15 mouse cellular contexts compared by ENCODE assay signal in genomic region chr4:80952653-80953052, GRCm38 (mm10). TPM values are rescaled to one million over a fixed set of nuclear protein-coding genes. Genes with fewer than 3 reads are reported as not detected.
DNase-seq lines count a peak whose midpoint lies in the region; ATAC-seq and TF ChIP-seq lines count a peak whose summit lies in the region.
"Had no signal": no experiment of that assay in that cellular context is flagged by ENCODE, and none has a peak within 500 bp of the region (broad histone marks: within the 10 kb centered on the region; RNA-seq: fewer than 3 reads in every experiment).

No protein-coding gene starts in this region.

- no peak overlapping the region for H3K27ac ChIP-seq in hindbrain, postnatal 0 days
- no peak overlapping the region for H3K27ac ChIP-seq in hindbrain, embryonic 14.5 days
- H3K27ac ChIP-seq in lung, postnatal 0 days (ENCODE audit: low read length): no peak overlapping the region
- H3K27ac ChIP-seq in stomach, embryonic 16.5 days (ENCODE audit: low read length): peak overlapping the region; percentile 52; the same call in 1 of the 2 replicates
- H3K27ac ChIP-seq: heart, embryonic 15.5 days; hindbrain, embryonic 10.5 days; lung, embryonic 15.5 days had no signal

- H3K9ac ChIP-seq in hindbrain, postnatal 0 days (replicated peaks; ENCODE audit: low read length): no peak overlapping the region
- no peak overlapping the region for H3K9ac ChIP-seq in hindbrain, embryonic 14.5 days
- no peak overlapping the region for H3K9ac ChIP-seq in lung, postnatal 0 days (replicated peaks; ENCODE audit: low read depth)
- H3K9ac ChIP-seq in stomach, embryonic 16.5 days (ENCODE audit: low read length): no peak overlapping the region
- H3K9ac ChIP-seq: heart, embryonic 15.5 days; lung, embryonic 15.5 days had no signal

- no peak overlapping the region for H3K4me2 ChIP-seq in hindbrain, postnatal 0 days (ENCODE audit: low read depth, low read length)
- no peak overlapping the region for H3K4me2 ChIP-seq in hindbrain, embryonic 14.5 days (replicated peaks)
- no peak overlapping the region for H3K4me2 ChIP-seq in lung, postnatal 0 days (replicated peaks; ENCODE audit: low read depth, low read length)
- no peak overlapping the region for H3K4me2 ChIP-seq in stomach, embryonic 16.5 days (ENCODE audit: low read depth, low read length)
- H3K4me2 ChIP-seq: heart, embryonic 15.5 days; lung, embryonic 15.5 days; midbrain, embryonic 11.5 days had no signal

- DNase-seq in hindbrain, postnatal 0 days (ENCODE audit: low spot score): no peak
- DNase-seq in hindbrain, embryonic 14.5 days (ENCODE audit: low spot score): no peak
- DNase-seq in lung, postnatal 0 days (ENCODE audit: low spot score): peak; percentile 66
- DNase-seq in lung, postnatal 25 days (ENCODE audit: low spot score): no peak
- DNase-seq in brain, adult 2 months (ENCODE audit: low read depth, low spot score): peak; percentile 26
- DNase-seq in thymus, postnatal 0 days (ENCODE audit: low spot score): no peak
- DNase-seq in right cerebral cortex, postnatal 25 days: no peak
- DNase-seq: cerebellum, postnatal 36 days had no signal

- no peaks in the 10 kb centered on the region for H3K9me3 ChIP-seq in hindbrain, postnatal 0 days (ENCODE audit: low read length)
- H3K9me3 ChIP-seq in hindbrain, embryonic 14.5 days (ENCODE audit: control insufficient read depth, low read length): no peaks in the 10 kb centered on the region
- no peaks in the 10 kb centered on the region for H3K9me3 ChIP-seq in lung, postnatal 0 days (ENCODE audit: low read length)
- no peaks in the 10 kb centered on the region for H3K9me3 ChIP-seq in stomach, embryonic 16.5 days (replicated peaks; ENCODE audit: control insufficient read depth, low read length)
- H3K9me3 ChIP-seq: heart, embryonic 15.5 days; hindbrain, embryonic 10.5 days; lung, embryonic 15.5 days had no signal

- no peaks in the 10 kb centered on the region for H3K27me3 ChIP-seq in hindbrain, postnatal 0 days (ENCODE audit: insufficient read depth, low read length)
- no peaks in the 10 kb centered on the region for H3K27me3 ChIP-seq in hindbrain, embryonic 14.5 days (ENCODE audit: control insufficient read depth, insufficient read depth, low read length)
- H3K27me3 ChIP-seq in lung, postnatal 0 days (replicated peaks; ENCODE audit: insufficient read depth, low read length): no peaks in the 10 kb centered on the region
- no peaks in the 10 kb centered on the region; the same call in 1 of the 2 replicates for H3K27me3 ChIP-seq in stomach, embryonic 16.5 days (ENCODE audit: control insufficient read depth, insufficient read depth, low read length)
- H3K27me3 ChIP-seq: lung, embryonic 15.5 days had no signal

- TF ChIP-seq CTCF in hindbrain, postnatal 0 days (IDR thresholded peaks at IDR 0.05; ENCODE audit: low read depth): peak; percentile 34; the same call in 1 of the 2 replicates
- peak; percentile 56 for TF ChIP-seq CTCF in lung, postnatal 0 days (IDR thresholded peaks at IDR 0.05)

- no peak for TF ChIP-seq EP300 in lung, postnatal 0 days (IDR thresholded peaks at IDR 0.05)

- no peak overlapping the region for H3K4me3 ChIP-seq in hindbrain, postnatal 0 days (ENCODE audit: low read length)
- no peak overlapping the region for H3K4me3 ChIP-seq in hindbrain, embryonic 14.5 days (replicated peaks; ENCODE audit: low read length)
- H3K4me3 ChIP-seq in lung, postnatal 0 days (ENCODE audit: low read depth, low read length): no peak overlapping the region
- no peak overlapping the region for H3K4me3 ChIP-seq in stomach, embryonic 16.5 days (replicated peaks; ENCODE audit: low read length)
- H3K4me3 ChIP-seq: heart, embryonic 15.5 days; hindbrain, embryonic 10.5 days; lung, embryonic 15.5 days had no signal

- H3K36me3 ChIP-seq in hindbrain, postnatal 0 days (ENCODE audit: insufficient read depth, low read length): no peaks in the 10 kb centered on the region
- H3K36me3 ChIP-seq in hindbrain, embryonic 14.5 days (replicated peaks; ENCODE audit: control insufficient read depth, insufficient read depth): no peaks in the 10 kb centered on the region
- H3K36me3 ChIP-seq in lung, postnatal 0 days (ENCODE audit: insufficient read depth, low read length): no peaks in the 10 kb centered on the region
- H3K36me3 ChIP-seq in stomach, embryonic 16.5 days (ENCODE audit: control insufficient read depth, insufficient read depth, low read length): peaks cover 3% of the 10 kb centered on the region; the same call in 1 of the 2 replicates
- H3K36me3 ChIP-seq: heart, embryonic 15.5 days; hindbrain, embryonic 10.5 days; lung, embryonic 15.5 days had no signal

- no peak for ATAC-seq in hindbrain, postnatal 0 days
- no peak for ATAC-seq in hindbrain, embryonic 14.5 days (ENCODE audit: low FRiP score)
- ATAC-seq in lung, postnatal 0 days: no peak
- no peak for ATAC-seq in stomach, embryonic 16.5 days (ENCODE audit: insufficient read depth, low FRiP score)
- ATAC-seq: intestine, embryonic 16.5 days had no signal

- 76% methylated on average over 1 of the region's 1 CpGs for WGBS in hindbrain, postnatal 0 days
- 89% methylated on average over 1 of the region's 1 CpGs for WGBS in hindbrain, embryonic 14.5 days
- WGBS in lung, postnatal 0 days: 81% methylated on average over 1 of the region's 1 CpGs
- 88% methylated on average over 1 of the region's 1 CpGs for WGBS in stomach, embryonic 16.5 days

- no peaks in the 10 kb centered on the region for H3K4me1 ChIP-seq in hindbrain, postnatal 0 days (ENCODE audit: insufficient read depth, low read length)
- H3K4me1 ChIP-seq in hindbrain, embryonic 14.5 days (replicated peaks; ENCODE audit: control insufficient read depth, insufficient read depth, low read length): no peaks in the 10 kb centered on the region
- H3K4me1 ChIP-seq in lung, postnatal 0 days (ENCODE audit: insufficient read depth, low read depth, low read length): no peaks in the 10 kb centered on the region
- H3K4me1 ChIP-seq in stomach, embryonic 16.5 days (ENCODE audit: control insufficient read depth, insufficient read depth, low read length): no peaks in the 10 kb centered on the region; the same call in 1 of the 2 replicates
- H3K4me1 ChIP-seq: heart, embryonic 15.5 days; hindbrain, embryonic 10.5 days; lung, embryonic 15.5 days had no signal

RNA-seq across cellular contexts. Expression of gene Lurap1l, which starts 42.2 kb away (rescaled TPM):
- 10.0 and 13.5 TPM in 2 replicates for total RNA-seq in hindbrain, postnatal 0 days (2014; rRNA removed)
- 9.1 and 9.5 TPM in 2 replicates for polyA plus RNA-seq in hindbrain, postnatal 0 days (2015; fragmentation: Nextera tagmentation; extraction: Ambion mirVana)
- polyA plus RNA-seq in hindbrain, embryonic 14.5 days (2014; fragmentation: Nextera tagmentation; extraction: Ambion mirVana): 11.4 and 12.3 TPM in 2 replicates
- polyA plus RNA-seq in lung, postnatal 0 days (2015; fragmentation: Nextera tagmentation; extraction: Ambion mirVana): 48.0 and 48.3 TPM in 2 replicates
- 27.1 and 27.7 TPM in 2 replicates for polyA plus RNA-seq in stomach, embryonic 16.5 days (2015; fragmentation: Nextera tagmentation; extraction: Ambion mirVana)
- polyA plus RNA-seq in thymus, postnatal 0 days (2015; fragmentation: Nextera tagmentation; extraction: Ambion mirVana): 3.9 and 4.4 TPM in 2 replicates
- total RNA-seq: MEL had no signal

Comparison
In these comparisons a context has a peak if more than half of its experiments do, and no peak if none do; other contexts are left out.
1. DNase-seq: peak in lung, postnatal 0 days (single experiment) and brain, adult 2 months (single experiment); none in hindbrain, postnatal 0 days (single experiment), hindbrain, embryonic 14.5 days (single experiment), lung, postnatal 25 days (single experiment), thymus, postnatal 0 days (single experiment) and right cerebral cortex, postnatal 25 days (single experiment).